Mouse (Mus musculus) thymus, adult 2 months (tissue): ENCODE data around the gene Meis2. TPM values are rescaled to one million over a fixed set of nuclear protein-coding genes. Genes with fewer than 3 reads are reported as not detected.

ENCODE experiments used
- DNase-seq: peaks from one replicate; pipeline ENCODE4 v3.0.0; 2021
- H3K27ac ChIP-seq: fragments of 200-500 bp; 2 replicates; pipeline ENCODE4 v1.5.1; 2012; ENCODE audit warnings: low read length, control low read depth; ENCODE audit not compliant: control insufficient read depth, insufficient read depth
- H3K27me3 ChIP-seq: fragments of 200-500 bp; 2 replicates; pipeline ENCODE4 v1.6.1; 2012; ENCODE audit warnings: mild to moderate bottlenecking, low read length, moderate library complexity, mixed read lengths; ENCODE audit not compliant: control insufficient read depth, insufficient read depth
- H3K36me3 ChIP-seq: fragments of 200-500 bp; 2 replicates; pipeline ENCODE4 v1.6.1; 2012; ENCODE audit warnings: mild to moderate bottlenecking, low read length, moderate library complexity; ENCODE audit not compliant: control insufficient read depth, insufficient read depth
- H3K4me1 ChIP-seq: fragments of 200-500 bp; replicated peaks from 2 replicates; pipeline ENCODE4 v1.6.1; 2012; ENCODE audit warnings: low read length; ENCODE audit not compliant: control insufficient read depth, insufficient read depth
- H3K4me3 ChIP-seq: fragments of 200-500 bp; 2 replicates; pipeline ENCODE4 v1.5.1; 2012; ENCODE audit warnings: mild to moderate bottlenecking, low read length, control low read depth, moderate library complexity; ENCODE audit not compliant: control insufficient read depth, insufficient read depth
- CTCF ChIP-seq: fragments of 200-500 bp; IDR thresholded peaks from 2 replicates; pipeline ENCODE4 v1.5.1; 2012; ENCODE audit warnings: mild to moderate bottlenecking, control low read depth, low read length, moderate library complexity, borderline replicate concordance; ENCODE audit not compliant: control insufficient read depth, poor library complexity, insufficient read depth; ENCODE audit errors: extremely low read depth
- POLR2A ChIP-seq: fragments of 200-500 bp; IDR thresholded peaks from 2 replicates; pipeline ENCODE4 v1.6.1; 2012; ENCODE audit warnings: mild to moderate bottlenecking, low read length, control low read depth, moderate library complexity; ENCODE audit not compliant: control insufficient read depth, poor library complexity, insufficient read depth; ENCODE audit errors: extremely low read depth
- WGBS: fragments of 180-500 bp; shearing (Covaris S2); methylation state at CpG from one replicate; pipeline ENCODE4 v1.1.7; 2018; 5-methylcytosine and 5-hydroxymethylcytosine counted together
- polyA plus RNA-seq: library from polyadenylated mRNA; depleted of rRNA; stranded (reverse); fragments of >200 nt; gene quantifications from 2 replicates; pipeline ENCODE4 v1.2.3, GENCODE M21; 2012

The Meis2 gene
- polyA plus RNA-seq, 1 experiment = 10.5 TPM

- no peak for DNase-seq
- H3K36me3 ChIP-seq = no peaks in the 10 kb centered on the region
- H3K4me3 ChIP-seq = no peak overlapping the region
- WGBS = 37% methylated on average over 9 of the region's 9 CpGs
- peaks cover 6% of the 10 kb centered on the region; the same call in 1 of the 2 replicates for H3K27me3 ChIP-seq
- no peaks in the 10 kb centered on the region for H3K4me1 ChIP-seq
- no peak overlapping the region for H3K27ac ChIP-seq
- TF ChIP-seq CTCF = no peak
- no peak for TF ChIP-seq POLR2A
These were observed 7.8 kb upstream of the Meis2 start for GRCm38 (mm10) chr2:116073311-116073904.

GRCm38 (mm10) chr2:116072706-116073105 is 7.1 kb upstream of the Meis2 start:
- Histone ChIP-seq H3K27ac (no peak overlapping the region), H3K4me3 (no peak overlapping the region), H3K27me3 (peaks cover 7% of the 10 kb centered on the region; the same call in 1 of the 2 replicates), H3K4me1 (no peaks in the 10 kb centered on the region), H3K36me3 (no peaks in the 10 kb centered on the region)
- TF ChIP-seq POLR2A (no peak), CTCF (no peak)
- 15% methylated on average over 5 of the region's 5 CpGs for WGBS
- DNase-seq = no peak

- WGBS = 7% methylated on average over 13 of the region's 13 CpGs
- DNase-seq = no peak
- no peaks in the 10 kb centered on the region for H3K4me1 ChIP-seq
- peaks cover 9% of the 10 kb centered on the region; the same call in 1 of the 2 replicates for H3K27me3 ChIP-seq
- no peaks in the 10 kb centered on the region for H3K36me3 ChIP-seq
- H3K27ac ChIP-seq = no peak overlapping the region
- no peak overlapping the region for H3K4me3 ChIP-seq
- TF ChIP-seq POLR2A (no peak), CTCF (no peak)
These were observed 6.6 kb upstream of the Meis2 start for GRCm38 (mm10) chr2:116072321-116072640.

GRCm38 (mm10) chr2:116071571-116072320 is 6.1 kb upstream of the Meis2 start:
- Histone ChIP-seq H3K27me3 (peaks cover 9% of the 10 kb centered on the region; the same call in 1 of the 2 replicates), H3K4me3 (no peak overlapping the region), H3K27ac (no peak overlapping the region), H3K4me1 (no peaks in the 10 kb centered on the region), H3K36me3 (no peaks in the 10 kb centered on the region)
- 4% methylated on average over 25 of the region's 25 CpGs for WGBS
- TF ChIP-seq POLR2A (no peak), CTCF (no peak)
- no peak for DNase-seq

- DNase-seq = no peak
- no peaks in the 10 kb centered on the region for H3K36me3 ChIP-seq
- TF ChIP-seq POLR2A (no peak), CTCF (no peak)
- no peaks in the 10 kb centered on the region for H3K4me1 ChIP-seq
- H3K4me3 ChIP-seq = no peak overlapping the region
- H3K27ac ChIP-seq = no peak overlapping the region
- peaks cover 10% of the 10 kb centered on the region; the same call in 1 of the 2 replicates for H3K27me3 ChIP-seq
- 46% methylated on average over 10 of the region's 10 CpGs for WGBS
These were observed 5.2 kb upstream of the Meis2 start for GRCm38 (mm10) chr2:116070614-116071425.
